Mouse (Mus musculus) v-Abl transformed pro-B cells (cell line): ENCODE data around the gene Neu1.
"Not testable (repeated sequence)": the region's sequence is repeated elsewhere in the genome, so short reads cannot be mapped to it uniquely, and the experiment has no call there.

Source experiments
- in situ Hi-C, 2 experiments: fragments of 400-800 bp; cut with MboI; formaldehyde crosslinking; loops; one replicate each; pipeline ENCODE4 v1.15.1; 2025; ENCODE audit not compliant: unreplicated experiment in 2 of 2

Neu1 gene

DNA sequence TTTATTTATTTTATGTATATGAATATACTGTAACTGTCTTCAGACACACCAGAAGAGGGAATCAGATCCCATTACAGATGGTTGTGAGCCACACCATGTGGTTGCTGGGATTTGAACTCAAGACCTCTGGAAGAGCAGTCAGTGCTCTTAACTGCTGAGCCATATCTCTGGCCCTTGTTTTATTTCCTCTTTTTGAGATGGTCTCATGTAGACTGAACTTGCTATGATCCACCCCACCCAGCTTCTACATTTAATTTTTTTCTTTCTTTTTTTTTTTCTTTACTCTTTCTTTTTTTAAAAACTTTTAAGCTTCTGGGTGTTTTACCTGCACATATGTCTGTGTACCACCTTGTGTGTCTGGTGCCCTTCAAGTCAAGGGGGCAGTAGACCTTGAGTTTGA is 30.2 kb upstream of the Neu1 start:
- in situ Hi-C loops = not testable (repeated sequence)

DNA sequence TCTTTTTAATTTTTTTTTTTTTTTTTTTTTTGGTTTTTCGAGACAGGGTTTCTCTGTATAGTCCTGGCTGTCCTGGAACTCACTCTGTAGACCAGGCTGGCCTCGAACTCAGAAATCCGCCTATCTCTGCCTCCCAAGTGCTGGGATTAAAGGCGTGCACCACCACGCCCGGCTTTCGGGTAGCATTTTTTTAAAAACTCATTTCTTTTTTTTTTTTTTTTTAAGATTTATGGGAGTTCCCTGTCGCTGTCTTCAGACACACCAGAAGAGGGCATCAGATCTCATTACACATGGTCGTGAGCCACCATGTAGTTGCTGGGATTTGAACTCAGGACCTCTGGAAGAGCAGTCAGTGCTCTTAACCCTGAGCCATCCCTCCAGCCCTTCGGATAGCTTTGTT is 29.1 kb upstream of the Neu1 start:
- in situ Hi-C loops = not testable (repeated sequence)

DNA sequence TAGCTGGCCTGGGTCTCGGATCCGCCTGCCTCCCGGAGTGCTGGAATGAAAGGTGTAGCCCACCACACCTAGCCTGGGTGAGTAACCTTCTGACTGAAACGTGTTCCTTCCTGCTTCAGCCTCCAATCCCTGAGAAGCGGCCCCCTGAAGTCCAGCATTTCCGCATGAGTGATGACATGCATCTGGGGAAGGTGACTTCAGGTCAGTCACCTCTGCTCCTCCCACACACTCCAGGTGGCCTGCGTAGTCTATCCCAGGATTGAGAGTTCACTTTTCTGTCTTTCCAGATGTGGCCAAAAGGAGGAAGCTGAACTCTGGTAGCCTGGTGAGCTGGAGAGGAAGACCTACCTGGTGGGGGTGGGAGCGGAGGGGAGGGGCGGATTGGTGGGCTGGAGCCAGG is 28.2 kb upstream of the Neu1 start:
- in situ Hi-C loops = no loop called here

DNA sequence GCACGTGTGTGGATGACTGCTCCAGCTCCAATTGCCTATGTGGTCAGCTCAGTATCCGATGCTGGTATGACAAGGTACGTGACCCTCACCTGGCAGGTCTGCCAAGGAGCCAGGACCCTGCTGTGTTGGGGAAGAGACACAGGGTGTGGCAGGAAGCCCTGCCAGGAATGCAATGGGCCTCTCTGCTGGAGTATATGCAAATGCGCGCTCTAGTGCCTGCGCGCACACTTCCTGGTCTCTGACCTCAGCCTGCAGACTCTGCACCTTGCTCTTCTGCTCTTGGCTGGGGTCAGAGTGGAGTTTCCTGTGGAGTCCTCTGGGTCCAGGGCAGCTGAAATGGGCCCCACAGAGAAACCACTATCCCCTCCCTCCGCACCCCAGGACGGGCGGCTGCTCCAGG is 20.1 kb upstream of the Neu1 start:
- in situ Hi-C loops = loop anchor here (5.0 to 10.0 kb wide), 5 partner anchors 36 to 266 kb away; partner anchors contain the start of genes Lsm2 (in 2 of the 2), Atf6b (in 1 of the 2) and Fkbpl (in 1 of the 2)

DNA sequence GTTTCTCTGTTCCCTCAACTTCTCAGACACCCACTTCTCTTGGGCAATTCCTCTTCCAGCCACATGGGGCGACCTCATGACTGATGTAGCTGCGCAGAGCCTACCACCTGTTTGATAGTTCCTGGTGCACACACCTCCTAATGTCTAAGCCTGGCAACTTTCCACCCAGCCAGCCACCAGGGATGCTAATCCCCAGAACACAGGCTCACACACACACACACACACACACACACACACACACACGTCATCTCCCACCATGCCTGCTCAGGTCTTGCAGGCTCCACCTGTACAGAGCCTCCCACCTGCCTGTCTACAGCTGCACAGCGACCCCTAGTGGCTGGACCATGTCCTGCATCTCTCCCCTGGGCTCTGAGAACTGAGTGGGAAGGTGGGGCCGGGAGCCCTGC is 19.1 kb upstream of the Neu1 start:
- in situ Hi-C loops = loop anchor here (5.0 to 10.0 kb wide), 5 partner anchors 35 to 267 kb away; partner anchors contain the start of genes Lsm2 (in 2 of the 2), Atf6b (in 1 of the 2) and Fkbpl (in 1 of the 2)

DNA sequence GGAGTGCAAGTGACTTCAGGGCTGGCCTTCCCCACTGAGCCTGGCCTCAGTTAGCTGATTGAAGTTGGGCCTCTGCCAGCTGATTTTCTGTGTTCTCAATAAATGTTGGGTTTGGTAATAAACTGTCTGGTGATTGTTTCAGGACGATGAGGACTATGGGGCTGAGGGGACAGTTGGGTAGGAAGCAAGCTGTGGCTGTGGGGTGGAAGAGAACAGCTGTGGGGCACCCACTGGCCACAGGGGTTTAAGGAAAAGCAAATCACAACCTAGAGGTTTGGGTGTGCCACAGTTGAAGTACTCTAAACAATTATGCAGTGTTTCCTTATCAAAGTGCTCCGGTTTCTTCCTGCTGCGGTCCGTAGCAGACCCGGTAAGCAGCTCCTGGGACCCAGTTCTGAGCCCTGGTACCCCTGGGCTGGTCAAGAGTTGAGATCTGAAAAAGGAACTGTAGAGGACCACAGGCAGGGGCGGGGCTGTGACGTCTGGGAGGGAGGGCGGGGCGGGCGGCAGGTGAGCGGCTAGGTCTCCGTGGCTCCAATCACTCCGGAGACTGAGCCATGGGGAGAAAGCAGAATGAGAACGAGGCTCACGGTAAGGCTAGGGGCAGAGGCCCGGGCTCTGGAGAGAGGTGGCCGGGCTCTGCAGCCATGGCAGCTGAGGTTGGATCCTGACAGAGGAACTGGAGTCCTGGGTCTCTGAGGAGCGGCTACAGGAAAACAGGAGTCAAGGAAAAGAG is 17.0 kb upstream of the Neu1 start, which contains the start of gene Slc44a4:
TSS of gene Slc44a4 (plus strand) at position 537 of the 736 bp plus-strand sequence.
- in situ Hi-C loops = loop anchor here (5.0 to 10.0 kb wide), 5 partner anchors 33 to 269 kb away; partner anchors contain the start of genes Lsm2 (in 2 of the 2), Atf6b (in 1 of the 2) and Fkbpl (in 1 of the 2)

DNA sequence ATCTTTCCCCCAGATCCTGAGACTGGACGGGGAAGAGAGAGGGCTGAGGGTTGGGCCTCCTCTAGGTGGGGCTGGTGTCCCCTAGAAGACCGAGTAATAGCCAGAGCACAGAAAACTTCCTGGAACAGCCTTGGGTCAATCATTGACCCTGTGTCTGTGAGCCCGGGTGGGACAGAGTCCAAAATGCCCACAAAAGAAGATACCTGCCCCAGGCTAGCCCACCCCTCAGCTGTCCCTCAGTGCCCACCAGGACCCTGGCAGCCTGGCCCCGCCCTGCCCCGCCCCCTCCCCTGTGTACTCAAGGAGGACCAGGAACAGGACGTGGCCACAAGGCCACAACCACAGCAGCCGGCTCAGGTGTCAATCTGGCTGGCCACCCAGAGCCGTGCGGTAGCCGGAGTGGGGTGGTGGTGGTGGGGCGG is 15.6 kb upstream of the Neu1 start:
- in situ Hi-C loops = loop anchor here (10.0 kb wide), 2 partner anchors 69 to 271 kb away; partner anchors contain the start of genes Atf6b (in 1 of the 2), Fkbpl (in 1 of the 2) and Lsm2 (in 1 of the 2)

DNA sequence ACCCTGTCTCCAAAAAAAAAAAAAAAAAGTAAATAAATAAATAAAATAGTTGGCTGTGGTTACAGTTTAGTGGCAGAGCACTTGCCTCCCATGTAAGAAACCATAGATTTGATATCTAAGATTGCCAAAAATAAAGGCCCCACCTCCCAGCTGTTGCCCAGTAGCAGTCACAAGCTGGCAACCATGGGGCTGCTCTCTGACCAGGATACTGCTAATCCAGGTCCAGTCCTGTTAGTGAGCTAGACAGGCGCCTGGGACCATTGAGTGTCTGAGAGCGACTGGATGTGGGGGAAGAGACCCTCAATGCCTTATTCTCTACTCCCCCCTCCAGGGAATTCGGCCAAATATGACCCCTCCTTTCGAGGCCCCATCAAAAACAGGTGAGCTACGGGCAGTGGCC is 14.7 kb upstream of the Neu1 start:
- in situ Hi-C loops = loop anchor here (10.0 kb wide), 2 partner anchors 68 to 272 kb away; partner anchors contain the start of genes Atf6b (in 1 of the 2), Fkbpl (in 1 of the 2) and Lsm2 (in 1 of the 2)

DNA sequence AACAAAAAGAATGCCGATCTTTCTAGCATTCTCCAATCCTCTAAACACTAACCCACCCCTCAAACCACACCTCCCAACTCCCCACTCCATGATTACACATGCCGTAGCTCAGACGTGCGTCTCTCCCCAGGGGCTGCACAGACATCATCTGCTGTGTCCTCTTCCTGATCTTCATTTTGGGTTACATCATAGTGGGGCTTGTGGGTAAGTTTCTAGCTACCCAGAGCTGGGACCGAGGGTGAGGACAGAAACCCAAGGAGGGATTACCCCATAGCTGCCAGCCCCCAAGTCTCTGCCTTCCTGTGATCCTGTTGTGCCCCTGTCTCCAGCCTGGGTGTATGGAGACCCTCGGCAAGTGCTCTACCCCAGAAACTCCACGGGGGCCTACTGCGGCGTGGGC is 13.9 kb upstream of the Neu1 start:
- in situ Hi-C loops = loop anchor here (10.0 kb wide), 2 partner anchors 68 to 272 kb away; partner anchors contain the start of genes Atf6b (in 1 of the 2), Fkbpl (in 1 of the 2) and Lsm2 (in 1 of the 2)

DNA sequence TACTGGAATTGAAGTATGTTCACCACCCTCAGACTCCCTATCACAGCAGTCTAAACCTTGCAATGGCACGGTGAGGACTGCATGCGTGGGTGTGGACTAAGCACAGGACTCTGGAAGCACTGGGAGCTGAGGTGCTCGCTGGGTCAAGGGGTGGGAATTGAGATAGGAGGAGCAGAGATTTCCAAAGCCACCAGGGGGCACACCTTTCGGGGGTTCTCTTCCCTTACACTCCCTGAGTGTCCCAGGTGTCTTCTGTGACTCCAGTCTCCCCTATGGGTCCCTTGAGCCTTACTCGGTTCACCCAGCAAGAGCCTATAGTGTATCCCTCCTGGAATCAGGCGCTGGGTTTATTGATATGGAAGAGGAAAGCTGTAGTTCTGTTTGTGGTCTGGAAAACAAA is 8.1 kb upstream of the Neu1 start:
- in situ Hi-C loops = no loop called here

DNA sequence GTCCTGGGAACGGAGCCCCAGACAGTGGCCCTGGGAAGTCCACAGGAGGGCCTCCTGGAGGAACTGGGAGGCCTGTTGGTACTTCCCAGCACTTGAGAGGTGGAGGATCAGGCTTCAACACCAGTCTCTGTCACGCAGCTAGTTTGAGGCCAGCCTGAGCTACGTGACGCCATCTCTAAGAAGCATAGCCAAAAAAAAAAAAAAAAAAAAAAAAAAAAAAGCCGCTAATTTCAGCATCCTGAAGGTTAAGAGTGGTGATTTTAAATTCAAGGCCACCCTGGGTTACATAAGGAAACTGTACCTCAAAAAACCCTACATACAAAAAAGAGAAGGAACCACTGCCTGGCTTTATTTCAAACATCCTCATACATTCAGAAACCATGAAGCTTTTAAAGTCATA is 6.8 kb upstream of the Neu1 start:
- in situ Hi-C loops = no loop called here

DNA sequence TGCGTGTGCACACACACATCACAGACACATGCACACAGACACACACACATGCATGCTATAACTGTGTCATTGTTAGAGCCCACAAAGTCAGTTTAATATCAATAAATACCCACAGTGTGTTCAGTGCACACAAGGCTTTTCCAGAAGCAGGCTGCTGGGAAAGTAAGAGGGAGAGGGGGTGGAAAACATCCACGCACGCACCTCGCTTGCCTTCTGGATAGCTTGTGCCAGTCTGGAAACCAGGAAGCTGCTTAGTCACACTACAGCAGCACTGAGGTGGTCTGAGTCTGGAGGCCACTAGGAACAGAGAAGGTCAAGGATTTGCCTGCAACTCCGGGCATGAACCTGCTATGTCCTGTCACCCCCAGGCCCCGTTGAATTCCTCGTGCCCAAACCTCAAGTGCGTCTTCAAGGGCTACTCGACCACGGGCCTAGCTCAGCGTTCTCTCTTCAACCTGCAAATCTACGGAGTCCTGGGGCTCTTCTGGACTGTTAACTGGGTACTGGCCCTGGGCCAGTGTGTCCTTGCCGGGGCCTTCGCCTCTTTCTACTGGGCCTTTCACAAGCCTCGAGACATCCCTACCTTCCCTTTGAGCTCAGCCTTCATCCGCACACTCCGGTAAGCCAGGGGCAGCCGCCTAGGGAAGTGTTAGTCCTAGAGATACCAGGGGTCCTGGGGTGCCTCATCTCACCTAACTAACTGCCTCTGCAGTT is 3.6 kb upstream of the Neu1 start:
- in situ Hi-C loops = loop anchor here in 1 of 2 experiments (25.0 kb wide), 1 partner anchor 290 kb away; the partner anchor contains the start of genes Atf6b, Fkbpl, Ppt2 and Prrt1

DNA sequence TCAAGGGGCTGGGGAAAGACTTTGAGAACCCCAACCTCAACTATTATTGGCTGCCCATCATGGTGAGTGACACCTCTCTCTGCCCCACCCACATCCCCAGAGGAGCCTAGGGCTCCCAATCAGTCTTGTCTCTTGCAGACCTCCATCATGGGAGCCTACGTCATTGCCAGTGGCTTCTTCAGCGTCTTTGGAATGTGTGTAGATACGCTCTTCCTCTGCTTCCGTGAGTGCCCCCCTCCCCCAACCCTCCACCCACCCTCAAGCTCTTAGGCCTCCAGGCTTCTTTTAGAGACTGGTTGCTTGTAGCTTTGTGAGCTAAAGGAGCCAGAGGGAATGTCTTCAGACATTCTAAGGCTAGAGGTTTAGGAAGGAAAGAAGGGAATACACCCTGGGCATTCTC is 2.2 kb upstream of the Neu1 start:
- in situ Hi-C loops = loop anchor here in 1 of 2 experiments (25.0 kb wide), 1 partner anchor 292 kb away; the partner anchor contains the start of genes Atf6b, Fkbpl, Ppt2 and Prrt1

DNA sequence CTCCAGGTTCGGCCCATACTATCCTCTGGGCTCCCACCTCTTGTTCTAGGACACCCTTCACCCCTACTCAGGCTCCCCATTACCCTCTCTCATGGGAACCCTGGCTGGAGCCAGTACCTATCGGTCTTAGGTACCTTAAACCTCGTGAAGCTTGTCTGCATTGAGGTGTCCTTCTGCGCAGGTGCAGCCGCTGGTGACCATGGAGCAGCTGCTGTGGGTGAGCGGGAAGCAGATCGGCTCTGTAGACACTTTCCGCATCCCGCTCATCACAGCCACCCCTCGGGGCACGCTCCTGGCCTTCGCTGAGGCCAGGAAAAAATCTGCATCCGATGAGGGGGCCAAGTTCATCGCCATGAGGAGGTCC is 664 bp downstream of the Neu1 start:
- in situ Hi-C loops = loop anchor here in 1 of 2 experiments (25.0 kb wide), 1 partner anchor 294 kb away; the partner anchor contains the start of genes Atf6b, Fkbpl, Ppt2 and Prrt1

DNA sequence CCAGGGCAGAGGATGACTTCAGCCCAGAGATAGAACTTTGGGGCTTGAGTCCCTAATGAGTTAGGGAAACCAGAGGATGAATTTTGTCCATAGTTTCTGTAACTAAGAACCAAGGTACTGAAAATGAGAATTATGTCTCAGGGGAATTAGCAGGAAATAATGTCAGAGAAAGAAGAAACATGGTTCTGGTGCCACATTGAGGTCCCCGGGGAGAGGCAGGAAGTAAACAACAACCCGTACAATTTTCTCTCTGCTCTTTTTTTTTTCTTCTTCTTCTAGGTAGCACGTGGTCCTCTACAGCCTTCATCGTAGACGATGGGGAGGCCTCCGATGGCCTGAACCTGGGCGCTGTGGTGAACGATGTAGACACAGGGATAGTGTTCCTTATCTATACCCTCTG is 1.2 kb downstream of the Neu1 start:
- in situ Hi-C loops = loop anchor here in 1 of 2 experiments (25.0 kb wide), 1 partner anchor 295 kb away; the partner anchor contains the start of genes Atf6b, Fkbpl, Ppt2 and Prrt1

DNA sequence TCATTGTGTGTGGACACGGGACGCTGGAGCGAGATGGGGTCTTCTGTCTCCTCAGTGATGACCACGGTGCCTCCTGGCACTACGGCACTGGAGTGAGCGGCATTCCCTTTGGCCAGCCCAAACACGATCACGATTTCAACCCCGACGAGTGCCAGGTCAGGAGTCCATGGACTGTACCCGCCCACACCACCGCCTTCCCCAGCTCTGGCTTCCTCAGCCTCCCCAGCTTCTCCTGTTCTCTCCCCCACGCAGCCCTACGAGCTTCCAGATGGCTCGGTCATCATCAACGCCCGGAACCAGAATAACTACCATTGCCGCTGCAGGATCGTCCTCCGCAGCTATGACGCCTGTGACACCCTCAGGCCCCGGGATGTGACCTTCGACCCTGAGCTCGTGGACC is 3.0 kb downstream of the Neu1 start:
- in situ Hi-C loops = loop anchor here in 1 of 2 experiments (25.0 kb wide), 1 partner anchor 297 kb away; the partner anchor contains the start of genes Atf6b, Fkbpl, Ppt2 and Prrt1

DNA sequence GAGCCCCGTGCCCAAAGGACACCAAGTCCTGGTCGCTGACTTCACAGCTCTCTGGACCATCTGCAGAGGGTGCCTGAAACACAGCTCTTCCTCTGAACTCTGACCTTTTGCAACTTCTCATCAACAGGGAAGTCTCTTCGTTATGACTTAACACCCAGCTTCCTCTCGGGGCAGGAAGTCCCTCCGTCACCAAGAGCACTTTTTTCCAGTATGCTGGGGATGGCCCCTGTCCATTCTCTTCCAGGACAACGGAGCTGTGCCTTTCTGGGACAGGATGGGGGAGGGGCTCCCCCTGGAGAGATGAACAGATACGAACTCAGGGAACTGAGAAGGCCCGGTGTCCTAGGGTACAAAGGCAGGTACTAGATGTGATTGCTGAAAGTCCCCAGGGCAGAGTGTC is 3.8 kb downstream of the Neu1 start:
- in situ Hi-C loops = loop anchor here in 1 of 2 experiments (25.0 kb wide), 1 partner anchor 298 kb away; the partner anchor contains the start of genes Atf6b, Fkbpl, Ppt2 and Prrt1

DNA sequence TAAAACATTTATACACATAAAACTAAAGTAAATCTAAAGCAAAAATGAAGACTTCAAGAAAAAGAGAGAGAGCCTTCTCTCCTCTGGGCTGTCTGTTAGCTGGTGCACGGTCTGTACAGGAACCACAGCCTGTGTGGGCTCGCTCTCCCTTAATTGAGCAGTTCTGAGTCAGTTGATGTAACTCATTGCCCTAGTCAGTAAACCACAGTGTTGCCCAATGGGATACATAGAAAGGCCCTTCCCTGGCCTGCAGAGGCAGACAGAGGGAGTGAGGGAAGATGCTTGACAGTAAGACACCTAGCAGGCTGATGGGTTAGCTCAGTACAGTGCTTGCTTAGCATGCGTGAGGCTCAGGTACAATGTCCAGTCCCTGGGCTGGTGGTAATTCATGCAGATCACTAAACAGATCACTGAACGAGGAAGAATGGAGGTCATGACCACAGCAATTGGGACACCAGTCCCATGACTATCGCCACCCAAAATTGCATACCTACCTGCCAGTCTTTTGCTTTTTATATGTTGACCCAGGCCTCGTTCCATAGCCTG is 7.0 kb downstream of the Neu1 start:
- in situ Hi-C loops = loop anchor here in 1 of 2 experiments (25.0 kb wide), 1 partner anchor 301 kb away; the partner anchor contains the start of genes Atf6b, Fkbpl, Ppt2 and Prrt1

DNA sequence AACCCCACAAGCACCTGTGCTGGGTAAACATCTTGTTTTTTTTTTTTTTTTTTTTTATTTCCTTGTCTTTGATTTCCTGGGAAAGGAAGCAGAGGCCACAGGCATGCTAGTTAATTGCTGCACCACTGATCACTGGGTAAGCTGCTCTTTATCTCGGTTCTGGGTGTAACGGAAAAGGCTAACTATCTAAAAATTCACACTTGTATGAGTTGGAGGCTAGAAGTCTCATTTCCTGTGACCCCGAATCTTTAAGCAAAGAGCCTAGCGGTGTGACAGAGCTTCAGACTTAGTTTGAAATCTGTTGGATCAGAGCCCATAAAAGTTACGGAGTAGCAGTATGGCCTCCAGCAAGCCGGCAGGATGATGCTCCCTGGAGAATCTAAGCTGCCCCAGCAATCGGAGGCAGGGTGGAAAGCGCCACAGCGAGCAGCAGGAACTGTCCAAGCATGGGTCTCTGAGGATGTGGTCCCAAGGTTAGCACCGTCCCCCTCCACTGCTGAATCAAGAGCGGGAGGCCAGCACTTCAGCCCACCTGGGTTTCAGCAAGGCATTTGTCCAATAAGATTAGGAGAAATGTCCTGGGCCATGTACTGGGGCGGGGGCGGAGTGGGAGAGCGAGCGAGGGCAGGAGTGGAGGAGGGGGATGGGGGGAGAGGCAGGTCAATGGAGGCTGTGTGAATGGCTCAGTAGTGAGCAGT is 10.4 kb downstream of the Neu1 start:
- in situ Hi-C loops = loop anchor here in 1 of 2 experiments (25.0 kb wide), 1 partner anchor 304 kb away; the partner anchor contains the start of genes Atf6b, Fkbpl, Ppt2 and Prrt1
